Mouse (Mus musculus) frontal cortex, postnatal 25 days (tissue): ENCODE results near the gene Slc9a3r2.
"Not testable (repeated sequence)": the region's sequence is repeated elsewhere in the genome, so short reads cannot be mapped to it uniquely, and the experiment has no call there.

Source experiments
- DNase-seq, 2 experiments: peaks; one replicate each; pipeline ENCODE4 v3.0.0; 2022; ENCODE audit warnings: low spot score in 2 of 2

The Slc9a3r2 gene

GRCm38 (mm10) chr17:24667011-24667410, 16.9 kb upstream of the Slc9a3r2 start:
- not testable (repeated sequence) for DNase-seq

GRCm38 (mm10) chr17:24658017-24658758, 8.1 kb upstream of the Slc9a3r2 start, which contains the start of gene Npw:
Gene Npw, minus strand, starts transcription at chr17:24658457.
- no peak for DNase-seq

GRCm38 (mm10) chr17:24654969-24655368, 4.8 kb upstream of the Slc9a3r2 start:
- DNase-seq, result no peak

- DNase-seq, result peak in 1 of 2 experiments; percentile 50
These were observed 4.0 kb upstream of the Slc9a3r2 start for GRCm38 (mm10) chr17:24653967-24654710.

- DNase-seq, result no peak
These were observed 1.7 kb upstream of the Slc9a3r2 start for GRCm38 (mm10) chr17:24651835-24652234.

GRCm38 (mm10) chr17:24650766-24651165, 639 bp upstream of the Slc9a3r2 start:
- DNase-seq, result no peak

- no peak for DNase-seq
These were observed 502 bp downstream of the Slc9a3r2 start for GRCm38 (mm10) chr17:24649581-24650069.

GRCm38 (mm10) chr17:24648731-24649377, 1.3 kb downstream of the Slc9a3r2 start:
- DNase-seq, result no peak

- DNase-seq, result no peak
These were observed 2.6 kb downstream of the Slc9a3r2 start for GRCm38 (mm10) chr17:24647493-24647892.

- DNase-seq, result no peak
These were observed 3.7 kb downstream of the Slc9a3r2 start for GRCm38 (mm10) chr17:24646381-24646780.

GRCm38 (mm10) chr17:24645916-24646315, 4.2 kb downstream of the Slc9a3r2 start:
- DNase-seq, result no peak

- no peak for DNase-seq
These were observed 5.0 kb downstream of the Slc9a3r2 start for GRCm38 (mm10) chr17:24644875-24645721.

GRCm38 (mm10) chr17:24644030-24644715, 6.0 kb downstream of the Slc9a3r2 start:
- DNase-seq, result no peak

- DNase-seq, result no peak
These were observed 7.3 kb downstream of the Slc9a3r2 start for GRCm38 (mm10) chr17:24642791-24643343.

- no peak for DNase-seq
These were observed 8.2 kb downstream of the Slc9a3r2 start for GRCm38 (mm10) chr17:24641944-24642343.

- DNase-seq, result no peak
These were observed 9.5 kb downstream of the Slc9a3r2 start for GRCm38 (mm10) chr17:24640581-24640980.

GRCm38 (mm10) chr17:24640119-24640518, 10.0 kb downstream of the Slc9a3r2 start:
- DNase-seq, result no peak

GRCm38 (mm10) chr17:24639571-24639988, 10.5 kb downstream of the Slc9a3r2 start:
- DNase-seq, result no peak

GRCm38 (mm10) chr17:24638840-24639239, 11.3 kb downstream of the Slc9a3r2 start:
- DNase-seq, result no peak

- DNase-seq, result no peak
These were observed 11.9 kb downstream of the Slc9a3r2 start for GRCm38 (mm10) chr17:24638214-24638613.
